In genomic region chr8:70718297-70718696, GRCm38 (mm10) we compare ENCODE assay signal across 9 mouse cellular contexts. TPM values are rescaled to one million over a fixed set of nuclear protein-coding genes. Genes with fewer than 3 reads are reported as not detected.
DNase-seq lines count a peak whose midpoint lies in the region; ATAC-seq and TF ChIP-seq lines count a peak whose summit lies in the region.
"Had no signal": no experiment of that assay in that cellular context is flagged by ENCODE, and none has a peak within 500 bp of the region (broad histone marks: within the 10 kb centered on the region; RNA-seq: fewer than 3 reads in every experiment).

Gene Gm3336 (plus strand): TSS chr8:70718543.

- 2% methylated on average over 19 of the region's 19 CpGs for WGBS in bone marrow, adult 2 months
- under 1% methylated on average over 18 of the region's 19 CpGs for whole genome bisulfite sequencing in forebrain, embryonic 12.5 days
- 3% methylated on average over 19 of the region's 19 CpGs for WGBS in lung, adult 2 months
- WGBS in neural tube, embryonic 14.5 days: 3% methylated on average over 19 of the region's 19 CpGs

- H3K27ac ChIP-seq in layer of hippocampus, adult 2 months: no peak within 1 kb of the TSS
- no peak within 1 kb of the TSS; the same call in 1 of the 2 replicates for H3K27ac ChIP-seq in bone marrow, adult 2 months (ENCODE audit: control insufficient read depth, insufficient read depth, low read depth, low read length, poor library complexity)
- H3K27ac ChIP-seq in forebrain, embryonic 12.5 days: no peak within 1 kb of the TSS
- H3K27ac ChIP-seq in neural tube, embryonic 14.5 days (ENCODE audit: low read depth, low read length): no peak within 1 kb of the TSS
- H3K27ac ChIP-seq: embryonic facial prominence, embryonic 15.5 days had no signal

- H3K4me2 ChIP-seq in forebrain, embryonic 12.5 days: no peak within 1 kb of the TSS
- no peak within 1 kb of the TSS for H3K4me2 ChIP-seq in neural tube, embryonic 14.5 days (ENCODE audit: low read depth, low read length)
- H3K4me2 ChIP-seq: embryonic facial prominence, embryonic 15.5 days had no signal

- ATAC-seq in forebrain, embryonic 12.5 days (ENCODE audit: low FRiP score): 0 out of 2 replicates have a peak, but pooled peaks have one; percentile 25
- peak; percentile 42; the same call in 1 of the 2 replicates for ATAC-seq in neural tube, embryonic 14.5 days (ENCODE audit: low read depth)

- H3K27me3 ChIP-seq in forebrain, embryonic 12.5 days: peaks cover 24% of the 10 kb centered on the region
- H3K27me3 ChIP-seq in neural tube, embryonic 14.5 days (ENCODE audit: control insufficient read depth, insufficient read depth, low read length): no peaks in the 10 kb centered on the region
- H3K27me3 ChIP-seq: embryonic facial prominence, embryonic 15.5 days had no signal

- no peaks in the 10 kb centered on the region for H3K36me3 ChIP-seq in forebrain, embryonic 12.5 days (replicated peaks)
- no peaks in the 10 kb centered on the region for H3K36me3 ChIP-seq in neural tube, embryonic 14.5 days (ENCODE audit: control insufficient read depth, insufficient read depth, low read length)
- H3K36me3 ChIP-seq: embryonic facial prominence, embryonic 15.5 days had no signal

- no peak; the same call in 1 of the 2 replicates for TF ChIP-seq POLR2A in bone marrow, adult 2 months (IDR thresholded peaks at IDR 0.05; ENCODE audit: borderline replicate concordance, control insufficient read depth, low read depth, low read length)
- TF ChIP-seq POLR2A in lung, adult 2 months (IDR thresholded peaks at IDR 0.05; ENCODE audit: borderline replicate concordance, extremely low read depth, low read depth, low read length): no peak

- H3K4me1 ChIP-seq in bone marrow, adult 2 months (ENCODE audit: control insufficient read depth, insufficient read depth, low read length): no peaks in the 10 kb centered on the region
- H3K4me1 ChIP-seq in forebrain, embryonic 12.5 days: no peaks in the 10 kb centered on the region
- H3K4me1 ChIP-seq in lung, adult 2 months (ENCODE audit: control insufficient read depth, insufficient read depth, low read length): no peaks in the 10 kb centered on the region
- H3K4me1 ChIP-seq in neural tube, embryonic 14.5 days (ENCODE audit: control insufficient read depth, insufficient read depth, low read length): no peaks in the 10 kb centered on the region
- H3K4me1 ChIP-seq: embryonic facial prominence, embryonic 15.5 days had no signal

- peak in 1 of 2 experiments; percentile 42 for DNase-seq in layer of hippocampus, adult 2 months (ENCODE audit: low spot score in 2 of 2)
- no peak for DNase-seq in layer of hippocampus, adult 9-10 months (ENCODE audit: low spot score)
- peak; percentile 77 for DNase-seq in kidney, adult 9 months
- peak; percentile 74 for DNase-seq in lung, adult 2 months
- DNase-seq in thymus, postnatal 0 days (ENCODE audit: low spot score): peak; percentile 80

- no peaks in the 10 kb centered on the region for H3K9me3 ChIP-seq in forebrain, embryonic 12.5 days
- H3K9me3 ChIP-seq in neural tube, embryonic 14.5 days (ENCODE audit: control insufficient read depth, low read length): no peaks in the 10 kb centered on the region
- H3K9me3 ChIP-seq: embryonic facial prominence, embryonic 15.5 days had no signal

- no peak within 1 kb of the TSS for H3K9ac ChIP-seq in forebrain, embryonic 12.5 days
- no peak within 1 kb of the TSS for H3K9ac ChIP-seq in neural tube, embryonic 14.5 days (replicated peaks; ENCODE audit: low read depth, low read length)
- H3K9ac ChIP-seq: embryonic facial prominence, embryonic 15.5 days had no signal

- peak; percentile 97 for TF ChIP-seq CTCF in layer of hippocampus, adult 2 months (conservative IDR thresholded peaks at IDR 0.05)
- TF ChIP-seq CTCF in bone marrow, adult 2 months (IDR thresholded peaks at IDR 0.05; ENCODE audit: control insufficient read depth, insufficient read depth, low read length): peak; percentile 78
- peak; percentile 68 for TF ChIP-seq CTCF in lung, adult 2 months (IDR thresholded peaks at IDR 0.05; ENCODE audit: insufficient read depth, low read length)

- no peak within 1 kb of the TSS for H3K4me3 ChIP-seq in layer of hippocampus, adult 2 months
- no peak within 1 kb of the TSS for H3K4me3 ChIP-seq in bone marrow, adult 2 months (replicated peaks; ENCODE audit: control insufficient read depth, low read depth, low read length)
- no peak within 1 kb of the TSS for H3K4me3 ChIP-seq in forebrain, embryonic 12.5 days (replicated peaks)
- no peak within 1 kb of the TSS for H3K4me3 ChIP-seq in lung, adult 2 months (replicated peaks; ENCODE audit: extremely low read depth, low read depth, low read length)
- no peak within 1 kb of the TSS for H3K4me3 ChIP-seq in neural tube, embryonic 14.5 days (ENCODE audit: low read depth, low read length)
- H3K4me3 ChIP-seq: embryonic facial prominence, embryonic 15.5 days had no signal

RNA-seq across cellular contexts. Expression of gene Gm3336, which starts in this region (rescaled TPM):
- not detected for total RNA-seq in layer of hippocampus, adult 2 months (2021)
- polyA plus RNA-seq in bone marrow, adult 2 months (2011; ENCODE audit: insufficient read depth, insufficient read length, low replicate concordance, missing spikeins): not detected in 2 replicates
- not detected in 2 replicates for polyA plus RNA-seq in forebrain, embryonic 12.5 days (2016; fragmentation: Nextera tagmentation; extraction: Ambion mirVana)
- polyA plus RNA-seq in lung, adult 2 months (2012; rRNA removed): 0.43 and 1.2 TPM in 2 replicates
- polyA plus RNA-seq in neural tube, embryonic 14.5 days (2014; fragmentation: Nextera tagmentation; extraction: Ambion mirVana): not detected in 2 replicates
- 0.29 and 0.32 TPM in 2 replicates for polyA plus RNA-seq in thymus, postnatal 0 days (2015; fragmentation: Nextera tagmentation; extraction: Ambion mirVana)
- polyA plus RNA-seq: embryonic facial prominence, embryonic 15.5 days had no signal

Comparison
In these comparisons a context has a peak if more than half of its experiments do, and no peak if none do; other contexts are left out.
1. Peak in ATAC-seq in forebrain, embryonic 12.5 days; RNA of the gene not detected or under 1 TPM.
2. Peak in ATAC-seq in neural tube, embryonic 14.5 days; RNA of the gene not detected or under 1 TPM.
3. Peak in DNase-seq in thymus, postnatal 0 days; RNA of the gene not detected or under 1 TPM.